Mouse (Mus musculus) thymus, postnatal 36 days (tissue): ENCODE data around the gene Hoxb3.

ENCODE experiments used
- DNase-seq, 2 experiments: peaks; one replicate each; pipeline ENCODE4 v3.0.0; 2022; ENCODE audit warnings: mixed read lengths in 2 of 2

The Hoxb3 gene

GRCm38 (mm10) chr11:96319071-96319902 lies 3.8 kb upstream of the Hoxb3 start:
- DNase-seq = no peak

GRCm38 (mm10) chr11:96319910-96320309 lies 3.2 kb upstream of the Hoxb3 start:
- no peak for DNase-seq

GRCm38 (mm10) chr11:96320688-96321087 lies 2.4 kb upstream of the Hoxb3 start:
- DNase-seq = no peak

GRCm38 (mm10) chr11:96321846-96322245 lies 1.3 kb upstream of the Hoxb3 start:
- no peak for DNase-seq

- no peak for DNase-seq
Measured at GRCm38 (mm10) chr11:96322738-96323137, 388 bp upstream of the Hoxb3 start.

- DNase-seq = no peak
Measured at GRCm38 (mm10) chr11:96324125-96324524, 999 bp downstream of the Hoxb3 start.

GRCm38 (mm10) chr11:96324965-96325364 lies 1.8 kb downstream of the Hoxb3 start:
- DNase-seq = no peak

GRCm38 (mm10) chr11:96325747-96326212 lies 2.7 kb downstream of the Hoxb3 start:
- no peak for DNase-seq

GRCm38 (mm10) chr11:96326705-96327104 lies 3.6 kb downstream of the Hoxb3 start:
- no peak for DNase-seq

- no peak for DNase-seq
Measured at GRCm38 (mm10) chr11:96327122-96327521, 4.0 kb downstream of the Hoxb3 start.

GRCm38 (mm10) chr11:96327750-96328149 lies 4.6 kb downstream of the Hoxb3 start:
- no peak for DNase-seq

- DNase-seq = no peak
Measured at GRCm38 (mm10) chr11:96328605-96329004, 5.5 kb downstream of the Hoxb3 start.

GRCm38 (mm10) chr11:96332105-96332504 lies 9.0 kb downstream of the Hoxb3 start:
- DNase-seq = no peak

- no peak for DNase-seq
Measured at GRCm38 (mm10) chr11:96332618-96333032, 9.5 kb downstream of the Hoxb3 start.

GRCm38 (mm10) chr11:96333241-96334001 lies 10.3 kb downstream of the Hoxb3 start:
- no peak for DNase-seq

- DNase-seq = no peak
Measured at GRCm38 (mm10) chr11:96334002-96334364, 10.9 kb downstream of the Hoxb3 start.

- DNase-seq = no peak
Measured at GRCm38 (mm10) chr11:96334998-96335397, 11.9 kb downstream of the Hoxb3 start.

- no peak for DNase-seq
Measured at GRCm38 (mm10) chr11:96336597-96336996, 13.5 kb downstream of the Hoxb3 start.

- no peak for DNase-seq
Measured at GRCm38 (mm10) chr11:96337026-96337425, 13.9 kb downstream of the Hoxb3 start.

GRCm38 (mm10) chr11:96338957-96339855 lies 16.1 kb downstream of the Hoxb3 start:
- DNase-seq = no peak

GRCm38 (mm10) chr11:96340698-96341365 lies 17.7 kb downstream of the Hoxb3 start:
- DNase-seq = no peak
